Mouse (Mus musculus) limb, embryonic 14.5 days (tissue): ENCODE data around the gene Sgsm2. TPM values are rescaled to one million over a fixed set of nuclear protein-coding genes. Genes with fewer than 3 reads are reported as not detected.

ENCODE experiments used
- ATAC-seq: fragments of 200-750 bp; cut with Nextera tagmentation; 2 replicates; pipeline ENCODE4 v1.8.0; 2017; ENCODE audit warnings: low read depth, moderate number of reproducible peaks, moderate TSS enrichment; ENCODE audit not compliant: low FRiP score
- DNase-seq: peaks from one replicate; pipeline ENCODE4 v3.0.0-alpha.2; 2015; ENCODE audit warnings: low spot score
- H3K27ac ChIP-seq: fragments of 300-500 bp; sonication (generic); replicated peaks from 2 replicates; pipeline ENCODE4 v1.5.1; 2014; ENCODE audit warnings: low read depth, mild to moderate bottlenecking, low read length, moderate library complexity, mixed read lengths
- H3K27me3 ChIP-seq: fragments of 300-500 bp; sonication (generic); 2 replicates; pipeline ENCODE4 v1.6.1; 2014; ENCODE audit warnings: low read length, mixed read lengths; ENCODE audit not compliant: control insufficient read depth, insufficient read depth
- H3K36me3 ChIP-seq: fragments of 300-500 bp; sonication (generic); 2 replicates; pipeline ENCODE4 v1.6.1; 2014; ENCODE audit warnings: mild to moderate bottlenecking, low read length, moderate library complexity, mixed read lengths; ENCODE audit not compliant: control insufficient read depth, insufficient read depth
- H3K4me1 ChIP-seq: fragments of 300-500 bp; sonication (generic); 2 replicates; pipeline ENCODE4 v1.6.1; 2014; ENCODE audit warnings: antibody characterized with exemption, low read length, mixed read lengths; ENCODE audit not compliant: control insufficient read depth, insufficient read depth
- H3K4me2 ChIP-seq: fragments of 300-500 bp; sonication (generic); replicated peaks from 2 replicates; pipeline ENCODE4 v1.6.1; 2014; ENCODE audit warnings: low read depth, mild to moderate bottlenecking, low read length, moderate library complexity; ENCODE audit not compliant: severe bottlenecking
- H3K4me3 ChIP-seq: fragments of 300-500 bp; sonication (generic); replicated peaks from 2 replicates; pipeline ENCODE4 v1.5.1; 2014; ENCODE audit warnings: low read length
- H3K9ac ChIP-seq: fragments of 300-500 bp; sonication (generic); 2 replicates; pipeline ENCODE4 v1.6.1; 2014; ENCODE audit warnings: mild to moderate bottlenecking, low read depth, low read length, moderate library complexity; ENCODE audit not compliant: severe bottlenecking
- H3K9me3 ChIP-seq: fragments of 300-500 bp; sonication (generic); 2 replicates; pipeline ENCODE4 v1.6.1; 2016; ENCODE audit warnings: low read length; ENCODE audit not compliant: control insufficient read depth
- POLR2A ChIP-seq: fragments of 200-500 bp; IDR thresholded peaks from 2 replicates; pipeline ENCODE4 v1.8.0; 2012; ENCODE audit warnings: inconsistent platforms, mild to moderate bottlenecking, moderate library complexity, borderline replicate concordance; ENCODE audit not compliant: insufficient read depth, insufficient read length; ENCODE audit errors: extremely low read depth
- WGBS: fragments of 180-500 bp; shearing (Covaris S2); extraction: QIAGEN DNeasy Blood & Tissue Kit; methylation state at CpG from one replicate; pipeline ENCODE4 v1.1.7; 2014; 5-methylcytosine and 5-hydroxymethylcytosine counted together
- polyA plus RNA-seq, 2 experiments: library from polyadenylated mRNA; depleted of rRNA in 1 of 2; stranded (reverse) in 1 of 2; unstranded in 1 of 2; fragments of >200 nt; fragmentation: Nextera tagmentation in 1 of 2; extraction: Ambion mirVana in 1 of 2; gene quantifications; 2 replicates each; pipeline versions ENCODE4 v1.2.1 to v1.2.3; 2012 to 2014

The Sgsm2 gene
- polyA plus RNA-seq, 2 experiments = 7.1 to 18.2 TPM

- WGBS = 7% methylated on average over 11 of the region's 11 CpGs
- Histone ChIP-seq H3K4me1 (peaks cover 15% of the 10 kb centered on the region), H3K4me2 (peak overlapping the region; percentile 61), H3K36me3 (peaks cover 21% of the 10 kb centered on the region), H3K9me3 (no peaks in the 10 kb centered on the region), H3K9ac (peak overlapping the region; percentile 87), H3K27ac (peak overlapping the region; percentile 96), H3K27me3 (no peaks in the 10 kb centered on the region), H3K4me3 (peak overlapping the region; percentile 89)
- DNase-seq (peak; percentile 6), ATAC-seq (peak; percentile 10)
- no peak for TF ChIP-seq POLR2A
Measured at GRCm38 (mm10) chr11:74926388-74927005, 29.6 kb upstream of the Sgsm2 start.

GRCm38 (mm10) chr11:74925577-74926387 is 28.9 kb upstream of the Sgsm2 start, which contains the start of the genes Smg6 and Srr:
TSS of gene Smg6 (plus strand) at chr11:74925823.
TSS of gene Srr (minus strand) at chr11:74925948.
- peak within 1 kb of the TSS; percentile 61 for H3K4me2 ChIP-seq
- 0 out of 2 replicates have a peak, but pooled peaks have one; percentile 44 for TF ChIP-seq POLR2A
- WGBS = under 1% methylated on average over 74 of the region's 88 CpGs

GRCm38 (mm10) chr11:74924149-74924548 is 27.3 kb upstream of the Sgsm2 start:
- TF ChIP-seq POLR2A = no peak
- WGBS = 65% methylated on average over 4 of the region's 4 CpGs
- peaks cover 15% of the 10 kb centered on the region for H3K4me1 ChIP-seq
- H3K27ac ChIP-seq = no peak overlapping the region
- H3K9ac ChIP-seq = no peak overlapping the region
- no peaks in the 10 kb centered on the region for H3K27me3 ChIP-seq
- H3K4me3 ChIP-seq = no peak overlapping the region
- no peaks in the 10 kb centered on the region for H3K9me3 ChIP-seq
- no peak overlapping the region for H3K4me2 ChIP-seq
- ATAC-seq = no peak
- peak; percentile 13 for DNase-seq
- peaks cover 7% of the 10 kb centered on the region for H3K36me3 ChIP-seq

More at GRCm38 (mm10) chr11:74925577-74926387, 28.9 kb upstream of the Sgsm2 start, which contains the start of the genes Smg6 and Srr:
- Histone ChIP-seq H3K27ac (peak within 1 kb of the TSS; percentile 96), H3K27me3 (no peaks in the 10 kb centered on the region), H3K4me1 (peaks cover 15% of the 10 kb centered on the region), H3K36me3 (peaks cover 19% of the 10 kb centered on the region), H3K9ac (peak within 1 kb of the TSS; percentile 87), H3K4me3 (peak within 1 kb of the TSS; percentile 89), H3K9me3 (no peaks in the 10 kb centered on the region)
- ATAC-seq = peak; percentile 95
- DNase-seq = peak; percentile 94

- H3K27ac ChIP-seq = no peak overlapping the region
- no peak overlapping the region for H3K9ac ChIP-seq
- DNase-seq = no peak
- TF ChIP-seq POLR2A = no peak
- no peaks in the 10 kb centered on the region for H3K9me3 ChIP-seq
- H3K4me3 ChIP-seq = no peak overlapping the region
- 53% methylated on average over 6 of the region's 6 CpGs for WGBS
- H3K36me3 ChIP-seq = peaks cover 19% of the 10 kb centered on the region
- H3K27me3 ChIP-seq = no peaks in the 10 kb centered on the region
- no peak overlapping the region for H3K4me2 ChIP-seq
- ATAC-seq = no peak
- no peaks in the 10 kb centered on the region; the same call in 1 of the 2 replicates for H3K4me1 ChIP-seq
Measured at GRCm38 (mm10) chr11:74919249-74919648, 22.4 kb upstream of the Sgsm2 start.

GRCm38 (mm10) chr11:74912492-74912891 is 15.6 kb upstream of the Sgsm2 start:
- TF ChIP-seq POLR2A = no peak
- H3K4me1 ChIP-seq = no peaks in the 10 kb centered on the region
- 88% methylated on average over 3 of the region's 3 CpGs for WGBS
- no peak overlapping the region for H3K27ac ChIP-seq
- DNase-seq (no peak), ATAC-seq (no peak)
- H3K36me3 ChIP-seq = peaks cover 27% of the 10 kb centered on the region
- H3K9me3 ChIP-seq = no peaks in the 10 kb centered on the region
- H3K9ac ChIP-seq = no peak overlapping the region
- no peak overlapping the region for H3K4me3 ChIP-seq
- H3K4me2 ChIP-seq = no peak overlapping the region
- no peaks in the 10 kb centered on the region for H3K27me3 ChIP-seq
